Mouse (Mus musculus) midbrain, embryonic 13.5 days (tissue): Measurements from ENCODE around the gene Htra1. TPM values are rescaled to one million over a fixed set of nuclear protein-coding genes. Genes with fewer than 3 reads are reported as not detected.

ENCODE experiments used
- ATAC-seq: fragments of 200-750 bp; cut with Nextera tagmentation; 2 replicates; pipeline ENCODE4 v1.8.0; 2017; ENCODE audit warnings: mild to moderate bottlenecking, moderate TSS enrichment, moderate library complexity
- H3K27ac ChIP-seq: fragments of 300-500 bp; sonication (generic); 2 replicates; pipeline ENCODE4 v1.5.1; 2015; ENCODE audit warnings: inconsistent platforms, mild to moderate bottlenecking, moderate library complexity
- H3K27me3 ChIP-seq: fragments of 300-500 bp; sonication (generic); 2 replicates; pipeline ENCODE4 v1.6.1; 2015; ENCODE audit warnings: mild to moderate bottlenecking, inconsistent platforms
- H3K36me3 ChIP-seq: fragments of 300-500 bp; sonication (generic); 2 replicates; pipeline ENCODE4 v1.6.1; 2015; ENCODE audit warnings: mild to moderate bottlenecking, inconsistent platforms
- H3K4me1 ChIP-seq: fragments of 300-500 bp; sonication (generic); replicated peaks from 2 replicates; pipeline ENCODE4 v1.6.1; 2015; ENCODE audit warnings: inconsistent platforms
- H3K4me2 ChIP-seq: fragments of 300-500 bp; sonication (generic); replicated peaks from 2 replicates; pipeline ENCODE4 v1.6.1; 2015; ENCODE audit warnings: moderate library complexity, mild to moderate bottlenecking, inconsistent platforms
- H3K4me3 ChIP-seq: fragments of 300-500 bp; sonication (generic); replicated peaks from 2 replicates; pipeline ENCODE4 v1.5.1; 2015; ENCODE audit warnings: mild to moderate bottlenecking, inconsistent platforms
- H3K9ac ChIP-seq: fragments of 300-500 bp; sonication (generic); replicated peaks from 2 replicates; pipeline ENCODE4 v1.6.1; 2015; ENCODE audit warnings: mild to moderate bottlenecking, inconsistent platforms
- H3K9me3 ChIP-seq: fragments of 300-500 bp; sonication (generic); 2 replicates; pipeline ENCODE4 v1.6.1; 2016; ENCODE audit warnings: mild to moderate bottlenecking, inconsistent platforms
- WGBS: fragments of 180-500 bp; shearing (Covaris S2); methylation state at CpG from one replicate; pipeline ENCODE4 v1.1.7; 2015; 5-methylcytosine and 5-hydroxymethylcytosine counted together
- polyA plus RNA-seq: library from polyadenylated mRNA; unstranded; fragments of >200 nt; fragmentation: Nextera tagmentation; extraction: Ambion mirVana; gene quantifications from 2 replicates; pipeline ENCODE4 v1.2.1, GENCODE M21; 2015

Htra1 gene
- polyA plus RNA-seq, 1 experiment from 2014 or later = 6.2 TPM

DNA sequence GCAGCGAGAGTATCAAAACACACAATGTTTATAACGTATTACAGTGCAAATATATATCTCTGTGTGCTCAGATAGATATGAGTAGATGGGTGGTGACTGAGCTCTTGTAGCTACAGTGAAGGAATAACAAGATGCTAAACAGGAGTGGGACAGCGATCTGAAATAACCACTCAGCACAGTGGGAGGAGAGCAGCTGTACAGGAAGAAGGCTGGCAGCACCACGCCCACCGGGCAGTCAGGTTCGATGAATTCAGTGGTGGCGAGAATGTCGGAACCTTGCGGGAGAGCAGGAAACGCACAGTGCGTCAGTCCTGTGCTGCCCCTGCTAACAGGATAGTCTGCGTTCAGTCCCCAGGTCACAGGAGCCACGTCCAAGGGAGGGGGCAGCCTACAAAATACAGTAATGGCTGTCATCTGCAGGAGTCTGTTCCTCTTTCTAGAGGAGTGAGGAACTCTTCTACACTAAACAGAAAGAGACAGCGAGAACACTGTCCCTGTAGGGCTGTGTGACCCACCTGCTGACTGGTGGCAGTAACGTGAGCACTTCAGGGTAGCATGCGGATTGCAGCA is 32.3 kb upstream of the Htra1 start:
- H3K4me3 ChIP-seq = no peak overlapping the region
- H3K9me3 ChIP-seq = no peaks in the 10 kb centered on the region
- no peak overlapping the region for H3K9ac ChIP-seq
- no peak for ATAC-seq
- no peaks in the 10 kb centered on the region for H3K27me3 ChIP-seq
- peaks cover 27% of the 10 kb centered on the region for H3K36me3 ChIP-seq
- no peaks in the 10 kb centered on the region for H3K4me1 ChIP-seq
- WGBS = 93% methylated on average over 16 of the region's 16 CpGs
- H3K4me2 ChIP-seq = no peak overlapping the region
- H3K27ac ChIP-seq = no peak overlapping the region

GRCm38 (mm10) chr7:130904571-130905365 is 31.1 kb upstream of the Htra1 start:
- Histone ChIP-seq H3K4me3 (no peak overlapping the region), H3K27me3 (no peaks in the 10 kb centered on the region), H3K4me1 (no peaks in the 10 kb centered on the region), H3K4me2 (no peak overlapping the region), H3K9ac (no peak overlapping the region), H3K27ac (no peak overlapping the region), H3K9me3 (no peaks in the 10 kb centered on the region), H3K36me3 (peaks cover 31% of the 10 kb centered on the region)
- no peak for ATAC-seq
- WGBS = 94% methylated on average over 13 of the region's 13 CpGs

DNA sequence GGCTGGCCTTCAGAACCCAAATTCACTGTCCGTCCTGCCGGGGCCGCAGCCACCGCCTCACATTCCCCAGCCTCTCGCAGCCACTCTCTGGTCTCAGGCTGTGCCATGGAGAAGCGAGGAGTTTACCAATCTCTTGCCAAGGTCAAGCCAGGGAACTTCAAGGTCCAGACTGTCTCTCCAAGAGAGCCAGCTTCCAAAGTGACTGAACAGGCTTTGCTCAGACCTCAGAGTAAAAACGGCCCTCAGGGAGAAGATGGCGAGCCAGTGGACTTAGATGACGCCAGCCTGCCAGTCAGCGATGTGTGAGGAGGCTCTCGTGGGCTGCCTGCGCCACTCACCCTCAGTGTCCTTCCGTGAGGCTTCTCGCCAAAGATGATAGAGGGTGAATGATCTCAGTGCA is 25.1 kb upstream of the Htra1 start:
- no peak for ATAC-seq
- Histone ChIP-seq H3K27ac (no peak overlapping the region), H3K4me1 (no peaks in the 10 kb centered on the region), H3K9ac (no peak overlapping the region), H3K4me3 (no peak overlapping the region), H3K4me2 (no peak overlapping the region), H3K9me3 (no peaks in the 10 kb centered on the region), H3K27me3 (no peaks in the 10 kb centered on the region), H3K36me3 (peaks cover 30% of the 10 kb centered on the region)
- WGBS = 94% methylated on average over 14 of the region's 14 CpGs

DNA sequence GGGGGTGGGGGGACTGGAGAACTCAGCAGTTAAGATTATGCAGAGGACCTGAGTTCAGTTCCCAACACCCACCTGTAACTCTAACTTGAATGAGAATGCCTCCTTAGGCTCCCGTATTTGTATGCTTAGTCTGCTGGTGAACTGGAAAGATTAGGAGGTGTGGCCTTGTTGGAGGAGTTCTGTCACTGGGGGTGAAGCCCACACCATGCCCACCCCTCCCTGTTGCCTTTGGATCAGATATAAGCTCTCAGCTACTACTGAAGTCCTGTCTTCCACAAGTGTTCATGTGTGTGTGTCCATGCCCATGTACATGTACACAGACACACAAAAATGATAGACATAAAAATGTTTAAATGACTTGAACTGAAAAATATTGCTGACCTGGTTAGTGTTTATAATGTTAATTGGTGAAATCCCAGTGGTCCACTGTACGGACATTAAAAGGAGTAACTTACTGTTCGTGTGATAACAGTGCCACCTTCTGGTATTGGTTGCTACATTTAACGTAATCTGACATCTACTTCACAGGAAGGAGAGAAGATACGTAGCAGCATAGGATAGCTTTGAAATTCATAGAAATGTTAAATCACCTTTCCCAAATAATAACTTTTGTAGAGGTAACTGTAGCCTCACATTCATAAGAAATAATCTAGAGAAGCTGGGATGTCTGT is 21.1 kb upstream of the Htra1 start:
- no peak overlapping the region for H3K4me2 ChIP-seq
- no peaks in the 10 kb centered on the region for H3K9me3 ChIP-seq
- no peak for ATAC-seq
- H3K36me3 ChIP-seq = peaks cover 21% of the 10 kb centered on the region
- no peaks in the 10 kb centered on the region for H3K27me3 ChIP-seq
- no peak overlapping the region for H3K27ac ChIP-seq
- no peaks in the 10 kb centered on the region for H3K4me1 ChIP-seq
- H3K4me3 ChIP-seq = no peak overlapping the region
- WGBS = 53% methylated on average over 5 of the region's 5 CpGs
- no peak overlapping the region for H3K9ac ChIP-seq

DNA sequence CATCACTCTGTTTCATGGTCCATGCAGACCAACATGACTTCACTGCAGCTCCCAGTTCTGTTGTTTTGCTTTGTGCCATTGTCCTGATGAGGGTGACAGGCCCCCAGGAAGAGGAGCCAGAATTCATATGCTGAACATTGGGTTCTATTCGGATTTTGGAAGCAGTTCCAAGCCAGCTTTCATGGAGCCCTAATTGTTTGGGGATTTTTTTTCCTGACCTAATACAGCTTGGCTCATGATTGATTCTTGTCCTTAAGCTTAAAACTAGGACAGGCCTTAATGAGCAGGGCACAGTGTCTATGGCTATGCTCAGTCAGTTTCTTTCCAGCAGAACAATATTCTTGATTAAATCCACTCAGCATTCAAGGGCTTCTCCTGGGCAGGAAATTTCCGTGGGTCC is 17.7 kb upstream of the Htra1 start:
- Histone ChIP-seq H3K4me2 (no peak overlapping the region), H3K4me1 (no peaks in the 10 kb centered on the region), H3K36me3 (peaks cover 5% of the 10 kb centered on the region; the same call in 1 of the 2 replicates), H3K9me3 (no peaks in the 10 kb centered on the region), H3K9ac (no peak overlapping the region), H3K27ac (no peak overlapping the region), H3K4me3 (no peak overlapping the region), H3K27me3 (no peaks in the 10 kb centered on the region)
- no peak for ATAC-seq
- WGBS = 52% methylated on average over 2 of the region's 2 CpGs

- Histone ChIP-seq H3K4me2 (no peak overlapping the region), H3K4me1 (no peaks in the 10 kb centered on the region), H3K9ac (no peak overlapping the region), H3K36me3 (no peaks in the 10 kb centered on the region), H3K27me3 (no peaks in the 10 kb centered on the region), H3K27ac (no peak overlapping the region), H3K4me3 (no peak overlapping the region), H3K9me3 (no peaks in the 10 kb centered on the region)
- no peak for ATAC-seq
- 68% methylated on average over 13 of the region's 13 CpGs for WGBS
Observed at GRCm38 (mm10) chr7:130922981-130923731, 12.8 kb upstream of the Htra1 start.

DNA sequence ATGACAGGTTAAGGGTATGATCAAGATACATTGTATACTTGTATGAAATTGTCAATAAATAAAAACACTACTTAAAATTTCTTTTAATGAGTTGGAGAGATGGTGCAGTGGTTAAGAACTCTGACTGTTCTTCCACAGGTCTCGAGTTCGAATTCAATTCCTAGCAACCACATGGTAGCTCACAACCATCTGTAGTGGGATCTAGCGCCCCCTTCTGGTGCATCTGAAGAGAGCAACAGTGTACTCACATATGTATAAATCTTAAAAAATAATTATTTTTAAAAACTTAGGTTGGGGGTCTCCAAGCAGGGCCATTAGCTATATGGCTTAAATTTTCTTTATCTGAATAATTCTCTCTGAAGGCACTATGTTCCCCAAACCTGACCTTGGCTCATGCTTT is 5.5 kb upstream of the Htra1 start:
- Histone ChIP-seq H3K4me1 (peaks cover 2% of the 10 kb centered on the region), H3K9me3 (no peaks in the 10 kb centered on the region), H3K9ac (no peak overlapping the region), H3K36me3 (no peaks in the 10 kb centered on the region), H3K27me3 (peaks cover 32% of the 10 kb centered on the region), H3K4me2 (no peak overlapping the region), H3K4me3 (no peak overlapping the region), H3K27ac (no peak overlapping the region)
- no peak for ATAC-seq
- 72% methylated on average over 3 of the region's 3 CpGs for WGBS

DNA sequence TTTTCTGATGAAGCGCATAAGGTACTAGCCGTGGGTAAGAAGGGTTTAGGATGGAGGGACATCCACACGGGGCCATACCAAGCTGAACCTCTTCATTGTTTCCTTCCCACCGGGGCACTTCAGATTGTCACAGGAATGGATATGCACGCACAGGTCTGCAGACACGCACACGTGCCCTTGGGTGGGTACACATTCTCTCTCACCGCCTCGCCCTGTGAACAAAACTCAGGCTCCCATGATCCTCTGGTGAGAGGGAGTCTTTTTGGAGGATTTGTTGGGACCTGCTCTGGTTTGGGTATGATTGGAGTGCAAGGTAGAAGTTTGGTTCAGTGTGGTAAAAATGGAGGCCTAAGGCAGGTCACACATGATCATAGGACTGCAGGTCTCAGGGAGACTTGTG is 3.0 kb upstream of the Htra1 start:
- 90% methylated on average over 9 of the region's 9 CpGs for WGBS
- Histone ChIP-seq H3K27me3 (peaks cover 57% of the 10 kb centered on the region), H3K4me2 (no peak overlapping the region), H3K36me3 (no peaks in the 10 kb centered on the region), H3K4me3 (no peak overlapping the region), H3K9ac (no peak overlapping the region), H3K4me1 (peaks cover 18% of the 10 kb centered on the region), H3K27ac (no peak overlapping the region), H3K9me3 (no peaks in the 10 kb centered on the region)
- ATAC-seq = no peak

DNA sequence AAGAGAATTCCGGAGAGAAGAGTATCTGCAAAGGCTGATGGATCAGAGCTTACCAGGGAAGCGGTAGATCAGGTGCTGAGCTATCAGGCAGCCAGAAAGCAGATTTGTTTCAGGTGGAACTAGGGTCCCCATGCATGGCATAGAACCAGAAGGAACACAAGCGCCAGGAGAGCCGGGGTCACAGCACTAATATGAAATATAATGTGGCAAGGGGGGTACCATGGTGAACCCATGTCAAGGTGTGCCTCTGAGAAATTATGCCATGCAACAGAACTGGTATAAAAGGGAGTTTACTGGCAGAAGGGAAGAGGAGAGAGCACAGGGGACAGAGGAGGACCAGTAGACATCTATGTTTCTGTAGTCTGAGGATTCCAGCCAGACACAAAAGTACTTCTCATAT is 1.3 kb upstream of the Htra1 start:
- ATAC-seq = no peak
- no peaks in the 10 kb centered on the region for H3K9me3 ChIP-seq
- H3K27ac ChIP-seq = no peak overlapping the region
- no peaks in the 10 kb centered on the region for H3K36me3 ChIP-seq
- no peak overlapping the region for H3K4me3 ChIP-seq
- WGBS = 86% methylated on average over 4 of the region's 4 CpGs
- no peak overlapping the region for H3K9ac ChIP-seq
- no peak overlapping the region for H3K4me2 ChIP-seq
- peaks cover 18% of the 10 kb centered on the region for H3K4me1 ChIP-seq
- H3K27me3 ChIP-seq = peaks cover 74% of the 10 kb centered on the region

GRCm38 (mm10) chr7:130935421-130935792 is 504 bp upstream of the Htra1 start:
- Histone ChIP-seq H3K9ac (no peak overlapping the region), H3K27ac (no peak overlapping the region), H3K4me1 (peaks cover 18% of the 10 kb centered on the region), H3K4me3 (peak overlapping the region; percentile 52), H3K9me3 (no peaks in the 10 kb centered on the region), H3K36me3 (no peaks in the 10 kb centered on the region), H3K4me2 (peak overlapping the region; percentile 68), H3K27me3 (peaks cover 77% of the 10 kb centered on the region)
- ATAC-seq = no peak
- WGBS = 15% methylated on average over 16 of the region's 16 CpGs

DNA sequence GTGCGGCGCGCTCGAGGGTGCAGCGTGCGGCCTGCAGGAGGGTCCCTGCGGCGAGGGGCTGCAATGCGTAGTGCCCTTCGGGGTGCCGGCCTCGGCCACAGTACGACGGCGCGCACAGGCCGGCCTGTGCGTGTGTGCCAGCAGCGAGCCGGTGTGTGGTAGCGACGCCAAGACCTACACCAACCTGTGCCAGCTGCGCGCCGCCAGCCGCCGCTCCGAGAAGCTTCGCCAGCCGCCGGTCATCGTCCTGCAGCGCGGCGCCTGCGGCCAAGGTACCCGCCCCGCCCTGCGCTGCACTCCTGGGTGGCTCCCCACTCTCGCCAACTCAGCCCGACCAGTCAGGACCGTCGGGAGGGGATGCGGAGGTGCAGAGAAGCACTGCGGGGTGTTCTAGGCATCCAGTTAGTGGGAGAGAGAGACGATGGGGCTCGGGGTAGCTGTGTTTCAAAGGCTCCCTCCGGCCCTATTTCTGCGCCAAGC is 601 bp downstream of the Htra1 start:
- H3K4me2 ChIP-seq = peak overlapping the region; percentile 68
- no peak overlapping the region for H3K27ac ChIP-seq
- no peaks in the 10 kb centered on the region for H3K36me3 ChIP-seq
- peaks cover 77% of the 10 kb centered on the region for H3K27me3 ChIP-seq
- peak; percentile 48 for ATAC-seq
- H3K4me3 ChIP-seq = peak overlapping the region; percentile 52
- no peaks in the 10 kb centered on the region for H3K9me3 ChIP-seq
- peak overlapping the region; percentile 4; the same call in 1 of the 2 replicates for H3K9ac ChIP-seq
- peaks cover 18% of the 10 kb centered on the region for H3K4me1 ChIP-seq
- WGBS = under 1% methylated on average over 48 of the region's 49 CpGs
